Mouse (Mus musculus): ENCODE results near the gene Eef1a1.

The Eef1a1 gene

DNA sequence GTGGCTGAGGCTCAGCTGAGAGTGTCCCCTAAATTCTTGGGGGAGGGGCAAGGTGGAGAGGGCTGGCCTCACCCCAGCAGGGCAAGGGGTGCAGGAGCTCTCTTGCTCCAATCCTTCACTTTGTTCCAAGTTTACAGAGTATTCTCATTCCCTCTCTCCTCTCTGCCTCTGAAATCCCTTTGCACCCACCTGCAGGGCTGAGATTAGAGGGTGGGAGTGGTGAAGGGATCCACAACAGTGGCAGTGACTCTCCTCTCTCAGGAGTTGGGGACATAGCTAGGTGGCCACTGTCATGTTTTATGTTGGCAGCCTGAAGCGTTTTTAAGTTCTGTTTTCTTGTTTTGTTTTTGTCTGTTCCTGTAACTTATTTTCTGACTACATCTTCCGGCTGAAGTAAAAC lies 59.4 kb downstream of the Eef1a1 start:
- no peak for DNase-seq (ENCODE audit: extremely low read depth, insufficient read length, low spot score)

GRCm38 (mm10) chr9:78428870-78429432 lies 60.0 kb downstream of the Eef1a1 start:
- no peak for DNase-seq (ENCODE audit: extremely low read depth, insufficient read length, low spot score)

Data from 3134 (cell line).